Mouse (Mus musculus): ENCODE results near the gene Lipo3. TPM values are rescaled to one million over a fixed set of nuclear protein-coding genes. Genes with fewer than 3 reads are reported as not detected.
"Not testable (repeated sequence)": the region's sequence is repeated elsewhere in the genome, so short reads cannot be mapped to it uniquely, and the experiment has no call there.

The Lipo3 gene
- 9.4 and 11.0 TPM in 2 replicates for polyA plus RNA-seq (2016; fragmentation: Nextera tagmentation; extraction: Ambion mirVana)

DNA sequence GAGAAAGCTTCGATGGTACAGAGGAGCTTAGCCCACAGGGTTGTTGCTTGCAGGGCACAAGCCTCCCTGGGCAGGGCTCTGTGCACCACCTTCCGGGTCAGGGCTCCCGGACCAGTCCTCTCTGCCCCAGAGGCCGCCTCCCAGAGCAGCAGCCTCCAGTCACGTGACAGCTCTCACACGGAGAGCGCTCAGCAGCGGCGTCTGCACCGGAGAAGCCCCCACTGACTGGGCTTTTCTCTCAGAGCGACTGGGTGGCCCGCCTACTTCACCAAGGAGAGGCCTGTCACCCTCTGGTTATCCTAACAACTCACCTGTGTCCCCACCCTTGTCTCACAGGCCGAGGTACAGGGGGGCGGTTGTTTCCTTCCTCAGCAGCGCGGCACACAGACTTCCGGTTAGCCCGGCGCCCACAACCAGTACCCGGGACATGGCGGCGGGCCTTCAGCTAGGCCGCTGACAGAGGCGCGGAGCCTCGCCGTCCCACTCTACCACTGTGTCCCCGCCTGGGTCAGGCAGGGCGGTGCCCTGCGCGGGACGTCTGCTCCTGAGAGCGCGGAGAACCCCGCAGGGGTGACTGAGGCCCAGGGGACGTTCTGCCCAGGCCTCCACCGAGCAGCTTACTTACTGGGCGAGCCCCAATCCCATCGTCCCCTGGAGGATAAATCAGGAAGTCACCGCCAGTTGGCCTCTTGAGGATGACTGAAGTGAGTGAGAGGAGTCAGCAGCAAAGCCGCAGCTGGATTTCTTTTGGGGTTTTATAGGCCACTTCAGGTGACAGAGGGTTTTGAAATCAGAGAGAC, at the start of gene Lipo3:
TSS of gene Lipo3 (minus strand) at position 665 of the 800 bp plus-strand sequence.
- H3K4me3 ChIP-seq, H3K27ac ChIP-seq, H3K9ac ChIP-seq, H3K4me1 ChIP-seq, H3K27me3 ChIP-seq, H3K36me3 ChIP-seq, H3K9me3 ChIP-seq: not testable (repeated sequence)
- ATAC-seq (ENCODE audit: insufficient number of reproducible peaks, insufficient read depth, low FRiP score, low TSS enrichment) = peak; percentile 81
- H3K4me2 ChIP-seq (replicated peaks) = peak within 1 kb of the TSS; percentile 37
- 29% methylated on average over 13 of the region's 41 CpGs for WGBS

DNA sequence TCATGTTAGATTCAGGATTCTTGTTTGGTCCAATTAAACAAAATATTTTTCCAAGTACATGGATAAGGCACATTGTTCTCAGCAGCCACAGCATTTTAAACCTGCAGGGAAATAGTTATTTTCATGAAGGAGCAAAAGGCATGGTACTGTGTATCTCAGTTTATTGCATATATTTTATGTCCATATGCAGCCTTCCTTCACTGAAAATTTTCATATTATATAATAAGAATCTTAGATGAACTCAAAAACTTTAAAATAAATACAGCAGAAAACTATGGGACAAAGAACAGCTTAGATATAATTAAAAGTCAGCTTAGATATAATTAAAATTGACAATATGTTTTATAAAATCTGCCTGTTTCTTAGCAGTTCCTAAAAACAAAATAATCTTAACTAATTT, 25.6 kb upstream of the Lipo3 start, which contains the start of gene Lipo1:
TSS of gene Lipo1 (minus strand) at position 101 of the 400 bp plus-strand sequence.
- H3K36me3 ChIP-seq; H3K4me2 ChIP-seq (replicated peaks); H3K27ac ChIP-seq; H3K9me3 ChIP-seq; ATAC-seq (ENCODE audit: insufficient number of reproducible peaks, insufficient read depth, low FRiP score, low TSS enrichment); H3K4me3 ChIP-seq; H3K27me3 ChIP-seq; H3K4me1 ChIP-seq; H3K9ac ChIP-seq: not testable (repeated sequence)

DNA sequence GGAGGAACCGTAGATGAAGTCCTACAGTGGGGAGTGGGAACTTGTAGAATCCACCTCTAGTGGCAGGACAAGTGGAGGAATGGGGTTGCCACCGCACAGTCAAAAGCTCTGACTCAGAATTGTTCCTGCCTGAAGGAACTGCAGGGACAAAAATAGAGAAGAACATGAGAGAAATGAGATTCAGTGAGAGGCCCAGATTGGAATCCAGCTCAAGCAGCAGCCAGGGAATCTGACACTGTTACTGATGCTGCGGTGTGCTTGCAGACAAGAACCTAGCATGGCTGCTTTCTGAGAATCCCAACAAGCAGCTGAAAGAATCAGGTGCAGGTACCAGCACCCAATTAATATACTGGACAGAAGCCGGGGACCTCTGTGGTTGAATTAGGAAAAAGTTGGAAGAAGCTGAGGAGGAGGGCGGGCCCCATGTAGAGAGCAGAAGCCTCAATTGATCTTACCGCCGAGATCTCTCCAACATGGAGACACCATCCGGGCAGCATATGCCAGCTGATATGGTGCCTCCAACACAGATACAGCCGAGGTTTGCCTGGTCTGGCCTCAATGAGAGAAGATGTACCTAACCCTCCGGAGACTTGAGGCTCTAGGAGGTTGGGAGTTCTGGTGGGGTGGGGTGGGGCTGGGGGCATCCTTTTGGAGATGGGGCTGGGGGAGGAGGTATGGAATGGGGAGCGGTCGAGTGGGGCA, 25.0 kb upstream of the Lipo3 start:
- H3K4me1 ChIP-seq = no peaks in the 10 kb centered on the region
- no peak overlapping the region for H3K4me2 ChIP-seq (replicated peaks)
- ATAC-seq (ENCODE audit: insufficient number of reproducible peaks, insufficient read depth, low FRiP score, low TSS enrichment) = no peak
- H3K4me3 ChIP-seq = no peak overlapping the region
- H3K27me3 ChIP-seq = no peaks in the 10 kb centered on the region
- 89% methylated on average over 12 of the region's 12 CpGs for WGBS
- H3K9ac ChIP-seq = no peak overlapping the region
- H3K27ac ChIP-seq = no peak overlapping the region
- no peaks in the 10 kb centered on the region for H3K36me3 ChIP-seq
- no peaks in the 10 kb centered on the region for H3K9me3 ChIP-seq

DNA sequence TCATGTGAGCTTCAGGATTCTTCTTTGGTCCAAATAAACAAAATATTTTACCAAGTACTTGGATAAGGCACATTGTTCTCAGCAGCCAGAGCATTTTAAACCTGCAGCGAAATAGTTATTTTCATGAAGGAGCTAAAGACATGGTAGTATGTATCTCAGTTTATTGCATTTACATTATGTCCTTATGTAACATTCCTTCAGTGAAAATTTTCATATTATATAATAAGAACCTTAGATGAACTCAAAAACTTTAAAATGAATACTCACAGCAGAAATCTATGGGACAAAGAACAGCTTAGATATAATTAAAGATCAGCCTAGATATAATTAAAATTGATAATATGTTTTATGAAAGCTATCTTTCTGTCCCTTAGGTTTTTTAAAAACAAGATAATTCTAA, 10.5 kb downstream of the Lipo3 start, which contains the start of gene Lipo2:
TSS of gene Lipo2 (minus strand) at position 101 of the 400 bp plus-strand sequence.
- 91% methylated on average over 1 of the region's 1 CpGs for WGBS
- not testable (repeated sequence) for H3K36me3 ChIP-seq; H3K4me2 ChIP-seq (replicated peaks); H3K9me3 ChIP-seq; H3K4me1 ChIP-seq; H3K27me3 ChIP-seq; ATAC-seq (ENCODE audit: insufficient number of reproducible peaks, insufficient read depth, low FRiP score, low TSS enrichment); H3K27ac ChIP-seq; H3K9ac ChIP-seq; H3K4me3 ChIP-seq

DNA sequence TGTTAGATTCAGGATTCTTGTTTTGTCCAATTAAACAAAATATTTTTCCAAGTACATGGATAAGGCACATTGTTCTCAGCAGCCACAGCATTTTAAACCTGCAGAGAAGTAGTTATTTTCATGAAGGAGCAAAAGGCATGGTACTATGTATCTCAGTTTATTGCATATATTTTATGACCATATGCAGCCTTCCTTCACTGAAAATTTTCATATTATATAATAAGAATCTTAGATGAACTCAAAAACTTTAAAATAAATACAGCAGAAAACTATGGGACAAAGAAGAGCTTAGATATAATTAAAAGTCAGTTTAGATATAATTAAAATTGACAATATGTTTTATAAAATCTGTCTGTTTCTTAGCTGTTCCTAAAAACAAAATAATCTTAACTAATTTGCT, 136.6 kb downstream of the Lipo3 start, which contains the start of gene Gm8978:
TSS of gene Gm8978 (minus strand) at position 101 of the 400 bp plus-strand sequence.
- H3K9me3 ChIP-seq; H3K4me3 ChIP-seq; H3K4me1 ChIP-seq; ATAC-seq (ENCODE audit: insufficient number of reproducible peaks, insufficient read depth, low FRiP score, low TSS enrichment); H3K36me3 ChIP-seq; H3K27me3 ChIP-seq; H3K4me2 ChIP-seq (replicated peaks); H3K27ac ChIP-seq; H3K9ac ChIP-seq: not testable (repeated sequence)

DNA sequence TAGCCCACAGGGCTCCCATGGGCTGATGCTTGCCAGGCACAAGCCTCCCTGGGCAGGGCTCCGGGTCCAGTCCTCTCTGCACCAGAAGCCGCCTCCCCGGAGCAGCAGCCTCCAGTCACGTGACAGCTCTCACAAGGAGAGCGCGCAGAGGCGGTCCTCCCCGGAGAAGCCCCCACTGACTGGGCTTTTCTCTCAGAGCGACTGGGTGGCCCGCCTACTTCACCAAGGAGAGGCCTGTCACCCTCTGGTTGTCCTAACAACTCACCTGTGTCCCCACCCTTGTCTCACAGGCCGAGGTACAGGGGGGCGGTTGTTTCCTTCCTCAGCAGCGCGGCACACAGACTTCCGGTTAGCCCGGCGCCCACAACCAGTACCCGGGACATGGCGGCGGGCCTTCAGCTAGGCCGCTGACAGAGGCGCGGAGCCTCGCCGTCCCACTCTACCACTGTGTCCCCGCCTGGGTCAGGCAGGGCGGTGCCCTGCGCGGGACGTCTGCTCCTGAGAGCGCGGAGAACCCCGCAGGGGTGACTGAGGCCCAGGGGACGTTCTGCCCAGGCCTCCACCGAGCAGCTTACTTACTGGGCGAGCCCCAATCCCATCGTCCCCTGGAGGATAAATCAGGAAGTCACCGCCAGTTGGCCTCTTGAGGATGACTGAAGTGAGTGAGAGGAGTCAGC, 172.0 kb downstream of the Lipo3 start:
- H3K4me2 ChIP-seq (replicated peaks) = peak overlapping the region; percentile 48
- WGBS = 5% methylated on average over 10 of the region's 38 CpGs
- not testable (repeated sequence) for H3K4me1 ChIP-seq, H3K27ac ChIP-seq, H3K36me3 ChIP-seq, H3K27me3 ChIP-seq, H3K9me3 ChIP-seq
- H3K9ac ChIP-seq = 0 out of 2 replicates have a peak overlapping the region, but pooled peaks have one; percentile 27
- peak; percentile 93 for ATAC-seq (ENCODE audit: insufficient number of reproducible peaks, insufficient read depth, low FRiP score, low TSS enrichment)
- H3K4me3 ChIP-seq = peak overlapping the region; percentile 36

DNA sequence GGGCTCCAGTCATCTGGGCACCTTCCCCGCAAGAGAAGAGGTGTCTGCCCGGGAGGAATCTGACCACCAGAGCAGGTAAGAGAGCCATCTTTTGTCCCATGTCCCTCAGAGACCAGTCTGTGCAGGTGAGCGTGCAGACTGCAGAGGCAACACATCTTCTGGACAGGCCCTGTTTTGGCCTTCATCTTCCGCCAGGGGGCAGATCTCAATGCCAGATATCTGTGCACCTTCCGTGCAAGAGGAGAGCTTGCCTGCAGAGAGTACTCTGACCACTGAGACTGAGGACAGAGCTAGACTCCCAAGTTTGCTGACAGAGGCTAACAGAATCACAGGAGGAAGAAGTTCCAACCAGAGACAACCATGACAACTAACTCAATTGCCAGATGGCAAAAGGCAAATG, 193.2 kb downstream of the Lipo3 start:
- not testable (repeated sequence) for H3K9me3 ChIP-seq; H3K4me2 ChIP-seq (replicated peaks); H3K4me1 ChIP-seq; H3K36me3 ChIP-seq; H3K4me3 ChIP-seq; H3K27me3 ChIP-seq; H3K27ac ChIP-seq; ATAC-seq (ENCODE audit: insufficient number of reproducible peaks, insufficient read depth, low FRiP score, low TSS enrichment); H3K9ac ChIP-seq
- 72% methylated on average over 5 of the region's 5 CpGs for WGBS

DNA sequence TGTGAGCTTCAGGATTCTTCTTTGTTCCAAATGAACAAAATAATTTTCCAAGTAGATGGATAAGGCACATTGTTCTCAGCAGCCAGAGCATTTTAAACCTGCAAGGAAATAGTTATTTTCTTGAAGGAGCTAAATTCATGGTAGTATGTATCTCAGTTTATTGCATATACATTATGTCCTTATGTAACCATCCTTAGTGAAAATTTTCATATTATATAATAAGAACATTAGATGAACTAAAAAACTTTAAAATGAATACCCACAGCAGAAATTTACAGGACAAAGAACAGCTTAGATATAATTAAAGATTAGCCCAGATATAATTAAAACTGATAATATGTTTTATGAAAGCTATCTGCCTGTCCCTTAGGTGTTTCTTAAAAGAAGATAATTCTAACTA, 244.1 kb downstream of the Lipo3 start, which contains the start of gene Lipo4:
TSS of gene Lipo4 (minus strand) at position 101 of the 400 bp plus-strand sequence.
- H3K4me1 ChIP-seq = no peaks in the 10 kb centered on the region
- no peak within 1 kb of the TSS for H3K9ac ChIP-seq
- H3K4me3 ChIP-seq = no peak within 1 kb of the TSS
- H3K9me3 ChIP-seq = no peaks in the 10 kb centered on the region
- H3K27me3 ChIP-seq = no peaks in the 10 kb centered on the region
- ATAC-seq (ENCODE audit: insufficient number of reproducible peaks, insufficient read depth, low FRiP score, low TSS enrichment) = no peak
- H3K27ac ChIP-seq = no peak within 1 kb of the TSS
- H3K36me3 ChIP-seq = no peaks in the 10 kb centered on the region
- no peak within 1 kb of the TSS for H3K4me2 ChIP-seq (replicated peaks)

Small RNA genes within 50 kb of the gene (microRNA-seq; reads per million reads assigned to microRNA genes)
- not detected for gene Gm27440

Other genes starting within 250 kb of the Lipo3 start
- not detected in 2 replicates for gene Lipo4, start 244.2 kb downstream of the Lipo3 start, polyA plus RNA-seq (2016; fragmentation: Nextera tagmentation; extraction: Ambion mirVana)
- gene Gm8978, start 136.7 kb downstream of the Lipo3 start, polyA plus RNA-seq (2016; fragmentation: Nextera tagmentation; extraction: Ambion mirVana) = not detected in 2 replicates
- 0.31 and 0.39 TPM in 2 replicates for gene Lipo2, start 10.6 kb downstream of the Lipo3 start, polyA plus RNA-seq (2016; fragmentation: Nextera tagmentation; extraction: Ambion mirVana)
- not detected in 2 replicates for gene Lipo1, start 25.5 kb upstream of the Lipo3 start, polyA plus RNA-seq (2016; fragmentation: Nextera tagmentation; extraction: Ambion mirVana)
- not detected in 2 replicates for gene Lipf, start 199.2 kb upstream of the Lipo3 start, polyA plus RNA-seq (2016; fragmentation: Nextera tagmentation; extraction: Ambion mirVana)
- gene Lipk, start 246.3 kb upstream of the Lipo3 start, polyA plus RNA-seq (2016; fragmentation: Nextera tagmentation; extraction: Ambion mirVana) = not detected in 2 replicates

Data from embryonic facial prominence, embryonic 12.5 days (tissue).